Mouse (Mus musculus) CH12.LX (cell line): ENCODE measurements around the gene Ccdc158.

Source experiments
- CTCF ChIP-seq, 2 experiments: IDR thresholded peaks in 1 of 2; conservative IDR thresholded peaks in 1 of 2; 2 replicates each; pipeline ENCODE4 v1.5.1; 2011 to 2012; ENCODE audit warnings: low read depth in 2 of 2, low read length in 2 of 2, improper control_type of control experiment in 1 of 2, inconsistent platforms in 1 of 2, mild to moderate bottlenecking in 1 of 2, moderate library complexity in 1 of 2
- ELF1 ChIP-seq: IDR thresholded peaks from 2 replicates; pipeline ENCODE4 v1.6.1; 2014; ENCODE audit warnings: low read depth, mild to moderate bottlenecking, inconsistent platforms, low read length, improper control_type of control experiment
- JUND ChIP-seq: conservative IDR thresholded peaks from 2 replicates; pipeline ENCODE4 v1.6.1; 2011; ENCODE audit warnings: low read depth, low read length, improper control_type of control experiment
- MAX ChIP-seq: IDR thresholded peaks from 2 replicates; pipeline ENCODE4 v1.6.1; 2011; ENCODE audit warnings: low read length, improper control_type of control experiment
- PAX5 ChIP-seq: IDR thresholded peaks from 2 replicates; pipeline ENCODE4 v1.6.1; 2012; ENCODE audit warnings: low read length, inconsistent platforms, mixed read lengths
- POLR2A ChIP-seq: IDR thresholded peaks from 2 replicates; pipeline ENCODE4 v1.6.1; 2011; ENCODE audit warnings: low read depth, mild to moderate bottlenecking, improper control_type of control experiment, low read length
- SMC3 ChIP-seq: IDR thresholded peaks from 2 replicates; pipeline ENCODE4 v1.6.1; 2011; ENCODE audit warnings: low read depth, low read length, improper control_type of control experiment
- USF1 ChIP-seq: IDR thresholded peaks from 2 replicates; pipeline ENCODE4 v1.6.1; 2014; ENCODE audit warnings: low read depth, mild to moderate bottlenecking, inconsistent platforms, low read length, improper control_type of control experiment

DNA sequence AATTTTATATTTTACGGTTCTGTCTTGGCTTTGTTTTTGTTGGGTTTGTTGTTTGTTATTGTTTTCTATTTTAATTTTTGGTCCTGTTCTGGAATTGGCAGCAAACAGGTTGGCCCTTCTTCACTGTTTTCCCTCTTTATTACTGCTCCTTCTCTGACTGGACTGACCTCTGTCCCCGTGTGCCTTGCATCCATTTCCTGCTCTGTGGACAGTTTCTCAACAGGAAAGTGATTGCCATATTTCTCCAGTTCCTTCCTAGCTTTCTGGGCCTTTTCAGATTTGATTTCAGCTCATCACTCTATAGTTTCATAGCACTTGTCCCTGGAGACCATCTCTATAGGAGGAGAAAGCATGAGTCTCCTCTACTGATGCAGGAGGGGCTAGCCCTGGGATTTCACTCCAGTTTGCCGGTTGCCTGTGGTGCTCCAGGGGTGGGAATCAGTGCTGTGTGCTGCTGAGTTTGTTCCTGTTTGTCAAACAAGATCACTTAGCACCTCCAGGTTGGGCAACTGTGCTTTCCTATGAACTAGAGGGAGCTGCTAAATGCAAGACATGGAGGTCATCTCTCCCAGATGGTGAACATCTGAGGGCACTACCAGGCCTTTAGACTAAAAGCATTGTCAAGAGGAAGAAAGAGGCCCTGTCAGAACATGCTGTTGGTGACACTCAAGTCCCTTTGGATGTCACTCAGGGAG is 42.7 kb upstream of the Ccdc158 start:
- no peak for TF ChIP-seq JUND
- TF ChIP-seq POLR2A = no peak
- TF ChIP-seq MAX = no peak
- TF ChIP-seq CTCF (conservative IDR thresholded peaks at IDR 0.05 in 1 of 2, IDR thresholded peaks at IDR 0.05 in 1 of 2; ENCODE audit: low read depth in 2 of 2, low read length in 2 of 2) = no peak
- no peak for TF ChIP-seq USF1
- no peak for TF ChIP-seq PAX5
- no peak for TF ChIP-seq SMC3
- TF ChIP-seq ELF1 = no peak
